Mouse (Mus musculus) megakaryocyte, embryonic 14.5 days (primary cell): ENCODE measurements around the gene Gata5. TPM values are rescaled to one million over a fixed set of nuclear protein-coding genes. Genes with fewer than 3 reads are reported as not detected.

ENCODE experiments used
- H3K27me3 ChIP-seq: replicated peaks from 2 replicates; pipeline ENCODE3; 2012; ENCODE audit warnings: inconsistent platforms
- H3K36me3 ChIP-seq: replicated peaks from 2 replicates; pipeline ENCODE3; 2012; ENCODE audit warnings: low read length, inconsistent platforms, mixed read lengths
- H3K4me1 ChIP-seq: 2 replicates; pipeline ENCODE4 v1.6.1; 2012; ENCODE audit warnings: inconsistent platforms
- H3K4me3 ChIP-seq: replicated peaks from 2 replicates; pipeline ENCODE3; 2012; ENCODE audit warnings: moderate library complexity, mild to moderate bottlenecking, inconsistent platforms
- H3K9me3 ChIP-seq: 2 replicates; pipeline ENCODE4 v1.6.1; 2012; ENCODE audit warnings: inconsistent platforms
- FLI1 ChIP-seq: IDR thresholded peaks from 2 replicates; pipeline ENCODE4 v1.6.1; 2012; ENCODE audit warnings: low read length, inconsistent platforms, mixed read lengths
- GATA1 ChIP-seq: IDR thresholded peaks from 3 replicates; pipeline ENCODE4 v1.6.1; 2012; ENCODE audit warnings: mixed read lengths, low read length, inconsistent platforms, borderline replicate concordance
- polyA plus RNA-seq: library from polyadenylated mRNA; stranded (reverse); fragments of >175 nt; gene quantifications from 2 replicates; pipeline ENCODE4 v1.2.3, GENCODE M21; 2012; ENCODE audit warnings: low replicate concordance; ENCODE audit not compliant: insufficient read depth

Gene Gata5
- polyA plus RNA-seq, 1 experiment = not detected

DNA sequence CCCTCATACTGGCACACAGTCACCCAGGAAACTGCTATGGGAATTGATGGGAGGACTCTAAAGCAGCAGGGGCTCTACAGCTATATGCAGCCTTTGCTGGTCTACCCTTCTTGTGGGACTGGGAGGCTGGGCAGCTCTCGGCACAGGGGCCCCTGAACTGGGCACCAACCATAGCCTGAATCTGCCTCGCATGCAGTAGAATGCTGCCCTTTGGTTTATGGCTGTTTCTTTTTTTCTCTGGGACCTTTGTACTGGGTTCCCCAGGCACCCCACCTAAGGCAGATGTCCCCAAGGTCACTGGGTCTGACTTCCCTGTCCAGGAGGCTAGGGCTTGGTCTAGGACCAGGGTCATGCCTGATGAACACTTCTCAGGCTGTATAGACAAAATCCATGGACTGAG lies 20.2 kb downstream of the Gata5 start:
- H3K4me1 ChIP-seq = peaks cover 59% of the 10 kb centered on the region
- no peak for TF ChIP-seq FLI1
- no peak for TF ChIP-seq GATA1
- no peaks in the 10 kb centered on the region for H3K36me3 ChIP-seq
- peaks cover 66% of the 10 kb centered on the region for H3K27me3 ChIP-seq
- no peaks in the 10 kb centered on the region for H3K9me3 ChIP-seq
- H3K4me3 ChIP-seq = no peak overlapping the region

DNA sequence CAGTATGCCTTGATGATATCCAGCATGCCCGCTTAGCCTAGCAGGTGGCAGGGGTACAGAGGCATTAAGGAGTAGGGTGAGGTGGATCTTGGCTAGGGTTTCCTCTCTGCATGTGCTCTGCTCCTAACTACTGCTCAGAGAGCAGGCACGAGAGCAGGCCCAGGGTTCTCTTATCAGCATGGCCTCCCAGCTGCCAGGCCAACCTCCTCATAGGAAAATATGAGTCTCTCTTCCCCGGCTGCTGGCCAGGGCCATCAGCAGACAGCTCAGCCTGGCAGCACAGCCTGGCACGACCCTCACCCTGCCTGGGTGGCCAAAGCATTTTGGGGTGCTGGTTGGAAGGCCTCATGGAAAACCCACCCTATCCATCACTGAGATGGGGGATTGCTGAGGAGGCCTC lies 23.4 kb downstream of the Gata5 start:
- H3K36me3 ChIP-seq = no peaks in the 10 kb centered on the region
- peaks cover 64% of the 10 kb centered on the region for H3K27me3 ChIP-seq
- no peak overlapping the region for H3K4me3 ChIP-seq
- H3K9me3 ChIP-seq = no peaks in the 10 kb centered on the region
- H3K4me1 ChIP-seq = peaks cover 57% of the 10 kb centered on the region
- no peak for TF ChIP-seq GATA1
- TF ChIP-seq FLI1 = no peak

DNA sequence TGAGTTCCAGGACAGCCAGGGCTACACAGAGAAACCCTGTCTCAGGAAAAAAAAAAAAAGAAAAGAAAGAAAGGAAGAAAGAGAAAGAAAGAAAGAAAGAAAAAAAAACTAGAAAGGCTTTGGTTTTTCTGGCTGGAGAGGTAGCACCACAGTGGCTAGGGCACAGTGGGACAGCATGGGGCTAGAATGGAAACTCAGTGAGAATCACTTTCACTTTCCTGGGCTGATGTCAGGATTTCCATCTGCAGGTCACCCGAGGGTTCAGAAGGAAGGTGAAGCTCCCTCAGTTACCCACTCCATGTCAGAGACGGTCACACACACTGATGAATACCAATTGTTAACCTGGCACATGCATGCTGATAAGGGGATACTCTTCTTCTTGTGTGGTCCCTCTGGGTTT lies 26.8 kb downstream of the Gata5 start:
- Histone ChIP-seq H3K27me3 (peaks cover 68% of the 10 kb centered on the region), H3K4me3 (peak overlapping the region; percentile 47), H3K9me3 (no peaks in the 10 kb centered on the region), H3K36me3 (no peaks in the 10 kb centered on the region), H3K4me1 (peaks cover 48% of the 10 kb centered on the region)
- TF ChIP-seq FLI1 = no peak
- no peak for TF ChIP-seq GATA1

DNA sequence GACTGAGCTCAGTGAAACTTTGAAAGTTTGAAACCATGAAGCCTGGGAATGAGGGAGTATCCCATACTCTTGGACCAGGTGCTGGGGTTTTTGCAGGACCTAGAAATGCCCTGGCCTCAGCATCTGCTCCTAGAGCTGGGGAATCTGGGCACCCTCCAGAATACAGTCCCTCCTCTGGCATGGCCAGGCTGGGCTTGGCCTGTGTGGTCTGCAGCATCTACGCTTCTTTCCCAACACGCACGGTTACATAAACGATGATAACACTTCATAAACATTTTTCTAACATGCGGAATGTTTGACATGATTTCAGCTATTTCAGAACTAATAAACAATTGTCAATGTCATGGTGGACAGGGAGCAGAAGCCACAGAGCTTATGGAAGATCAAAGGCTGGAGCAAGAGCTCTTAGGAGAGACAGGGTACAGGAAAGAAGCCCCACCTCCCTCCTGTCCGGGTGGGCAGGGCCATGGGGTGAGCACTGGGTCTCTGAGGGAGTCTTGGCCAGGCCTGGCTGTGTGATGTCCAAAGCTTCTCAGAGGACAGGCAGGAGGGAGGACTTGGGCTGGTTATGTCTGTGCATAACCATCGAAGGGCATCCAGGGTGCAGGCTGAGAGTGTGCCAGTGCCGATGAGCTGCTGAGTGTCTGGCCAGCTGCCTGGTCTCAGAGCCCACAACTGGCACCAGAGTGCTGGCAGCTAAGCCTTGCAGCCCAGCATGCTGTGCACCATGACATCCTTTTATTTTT lies 27.9 kb downstream of the Gata5 start:
- H3K4me1 ChIP-seq = peaks cover 45% of the 10 kb centered on the region
- no peaks in the 10 kb centered on the region for H3K36me3 ChIP-seq
- H3K4me3 ChIP-seq = peak overlapping the region; percentile 38
- peaks cover 66% of the 10 kb centered on the region for H3K27me3 ChIP-seq
- TF ChIP-seq GATA1 = no peak
- TF ChIP-seq FLI1 = no peak
- H3K9me3 ChIP-seq = no peaks in the 10 kb centered on the region

DNA sequence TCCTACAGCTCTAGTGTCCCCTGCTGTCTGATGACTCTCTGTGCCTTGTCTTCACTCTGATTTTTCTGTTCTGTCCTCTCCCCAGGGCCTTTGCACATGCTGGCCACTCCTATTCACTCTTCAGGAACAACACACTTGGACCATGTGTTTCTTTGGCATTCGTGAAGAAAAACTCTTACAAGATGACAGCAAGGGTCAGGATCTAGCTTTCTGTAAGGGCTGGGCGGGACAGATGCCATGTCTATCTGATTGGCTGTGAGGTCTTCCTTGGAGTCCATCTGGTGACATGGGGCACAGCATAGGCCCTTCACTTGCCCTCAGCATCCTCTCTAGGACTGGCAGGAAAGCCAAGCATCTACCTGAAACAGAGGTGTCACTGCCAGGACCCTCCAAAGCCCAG lies 28.5 kb downstream of the Gata5 start:
- H3K4me3 ChIP-seq = no peak overlapping the region
- 0 out of 2 replicates have a peak, but pooled peaks cover 4% of the 10 kb centered on the region for H3K9me3 ChIP-seq
- no peaks in the 10 kb centered on the region for H3K36me3 ChIP-seq
- H3K4me1 ChIP-seq = peaks cover 43% of the 10 kb centered on the region
- H3K27me3 ChIP-seq = peaks cover 68% of the 10 kb centered on the region
- TF ChIP-seq FLI1 (no peak), GATA1 (no peak)

DNA sequence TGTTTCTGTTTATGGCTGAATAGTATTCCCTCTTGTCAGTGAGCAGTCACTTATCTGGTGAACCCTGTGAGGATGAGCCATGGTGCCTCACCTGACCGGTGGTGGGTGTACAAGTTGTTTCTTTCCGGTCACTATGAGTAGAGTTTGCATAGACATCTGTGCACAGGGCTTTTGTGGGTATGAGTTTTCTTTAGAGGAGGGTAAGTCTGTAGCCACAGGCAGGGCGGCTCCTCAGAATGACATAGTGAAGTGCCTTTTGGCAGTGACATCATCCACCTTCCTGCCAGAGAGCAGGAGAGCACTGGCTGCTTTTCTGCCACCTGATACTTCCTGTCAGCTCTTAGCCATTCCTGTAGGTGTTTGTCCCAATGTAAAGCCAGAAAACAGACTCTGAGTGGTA lies 29.0 kb downstream of the Gata5 start:
- TF ChIP-seq GATA1 = no peak
- TF ChIP-seq FLI1 = no peak
- 0 out of 2 replicates have a peak, but pooled peaks cover 4% of the 10 kb centered on the region for H3K9me3 ChIP-seq
- H3K36me3 ChIP-seq = no peaks in the 10 kb centered on the region
- no peak overlapping the region for H3K4me3 ChIP-seq
- peaks cover 46% of the 10 kb centered on the region for H3K4me1 ChIP-seq
- H3K27me3 ChIP-seq = peaks cover 66% of the 10 kb centered on the region

DNA sequence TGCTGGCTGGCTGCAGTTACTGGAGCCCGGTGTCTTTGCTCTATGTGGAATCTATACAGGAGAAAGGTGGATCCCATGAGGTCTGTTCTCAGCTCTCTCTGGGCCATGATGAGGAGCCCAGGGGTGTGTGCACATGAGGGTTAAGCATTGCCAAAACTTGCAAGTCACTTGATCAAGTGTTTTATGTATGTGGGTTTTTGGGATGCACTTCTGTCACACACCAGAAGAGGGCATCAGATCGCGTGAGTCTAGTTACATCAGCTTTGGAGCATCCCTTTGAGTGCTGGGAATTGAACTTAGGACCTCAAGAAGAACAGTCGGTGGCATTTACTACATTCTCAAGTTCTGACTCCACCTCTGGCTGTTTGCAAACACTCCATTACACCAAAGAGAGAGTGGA lies 29.9 kb downstream of the Gata5 start:
- TF ChIP-seq FLI1 (no peak), GATA1 (no peak)
- 0 out of 2 replicates have a peak, but pooled peaks cover 4% of the 10 kb centered on the region for H3K9me3 ChIP-seq
- no peak overlapping the region for H3K4me3 ChIP-seq
- H3K4me1 ChIP-seq = peaks cover 55% of the 10 kb centered on the region
- no peaks in the 10 kb centered on the region for H3K36me3 ChIP-seq
- peaks cover 59% of the 10 kb centered on the region for H3K27me3 ChIP-seq

DNA sequence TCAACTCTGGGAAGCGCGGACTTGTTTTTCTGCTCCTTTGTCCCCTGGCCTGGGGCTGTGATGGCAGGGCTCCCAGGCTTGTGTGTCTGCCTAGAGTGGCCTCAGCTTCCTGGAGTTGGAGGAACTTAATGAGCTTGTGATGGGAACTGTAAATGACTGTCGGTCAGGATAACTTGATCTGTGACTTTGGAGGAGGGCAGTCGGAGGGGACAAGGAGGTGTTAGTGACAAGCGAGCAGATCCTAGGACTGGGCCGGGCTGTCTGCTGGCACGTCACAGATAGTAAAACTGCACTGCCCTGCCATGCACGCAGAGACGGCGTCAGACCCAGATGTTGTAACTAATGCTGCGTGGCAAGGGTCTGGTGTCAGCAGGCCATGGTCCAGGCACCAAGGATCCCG lies 31.0 kb downstream of the Gata5 start:
- Histone ChIP-seq H3K4me1 (peaks cover 50% of the 10 kb centered on the region), H3K27me3 (peaks cover 54% of the 10 kb centered on the region), H3K9me3 (0 out of 2 replicates have a peak, but pooled peaks cover 4% of the 10 kb centered on the region), H3K4me3 (no peak overlapping the region), H3K36me3 (no peaks in the 10 kb centered on the region)
- no peak for TF ChIP-seq FLI1
- TF ChIP-seq GATA1 = no peak

DNA sequence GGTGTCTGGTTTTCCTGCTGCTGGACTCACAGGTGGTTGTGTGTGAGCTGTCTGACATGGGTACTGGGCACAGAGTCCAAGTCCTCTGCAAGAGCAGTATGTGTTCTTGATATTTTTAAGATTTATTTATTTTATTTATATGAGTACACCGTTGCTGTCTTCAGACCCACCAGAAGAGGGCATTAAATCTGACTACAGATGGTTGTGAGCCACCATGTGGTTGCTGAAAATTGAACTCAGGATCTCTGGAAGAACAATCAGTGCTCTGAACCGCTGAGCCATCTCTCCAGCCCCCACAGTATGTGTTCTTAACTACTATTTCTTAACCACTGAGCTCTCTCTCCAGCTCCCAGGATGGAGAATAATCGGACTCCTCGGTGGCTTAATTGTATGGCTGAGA lies 32.3 kb downstream of the Gata5 start:
- Histone ChIP-seq H3K27me3 (peaks cover 53% of the 10 kb centered on the region), H3K4me1 (peaks cover 39% of the 10 kb centered on the region), H3K9me3 (0 out of 2 replicates have a peak, but pooled peaks cover 4% of the 10 kb centered on the region), H3K36me3 (no peaks in the 10 kb centered on the region), H3K4me3 (no peak overlapping the region)
- TF ChIP-seq FLI1 (no peak), GATA1 (no peak)

DNA sequence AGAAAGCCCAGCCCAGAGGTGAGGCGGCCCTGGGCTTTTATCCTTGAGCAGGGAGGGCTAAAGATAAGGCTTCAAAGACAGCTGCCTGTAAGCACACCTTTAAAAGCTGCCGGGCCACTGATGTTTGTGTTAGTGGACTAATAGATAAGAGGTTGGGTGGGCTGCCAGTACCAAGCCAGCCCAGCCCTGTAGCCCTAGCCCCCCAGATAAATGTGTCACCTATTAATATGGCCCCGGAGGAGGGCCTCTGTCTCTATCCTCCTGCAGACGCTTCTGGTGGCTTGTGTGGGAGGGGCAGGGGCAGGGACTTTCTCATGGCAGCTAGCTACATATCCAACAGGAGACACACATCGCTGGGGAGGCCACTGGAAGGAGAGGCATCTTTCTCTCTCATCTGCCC lies 33.7 kb downstream of the Gata5 start:
- Histone ChIP-seq H3K27me3 (peaks cover 49% of the 10 kb centered on the region), H3K4me3 (no peak overlapping the region), H3K9me3 (0 out of 2 replicates have a peak, but pooled peaks cover 4% of the 10 kb centered on the region), H3K36me3 (no peaks in the 10 kb centered on the region), H3K4me1 (peaks cover 30% of the 10 kb centered on the region)
- no peak for TF ChIP-seq FLI1
- TF ChIP-seq GATA1 = no peak

DNA sequence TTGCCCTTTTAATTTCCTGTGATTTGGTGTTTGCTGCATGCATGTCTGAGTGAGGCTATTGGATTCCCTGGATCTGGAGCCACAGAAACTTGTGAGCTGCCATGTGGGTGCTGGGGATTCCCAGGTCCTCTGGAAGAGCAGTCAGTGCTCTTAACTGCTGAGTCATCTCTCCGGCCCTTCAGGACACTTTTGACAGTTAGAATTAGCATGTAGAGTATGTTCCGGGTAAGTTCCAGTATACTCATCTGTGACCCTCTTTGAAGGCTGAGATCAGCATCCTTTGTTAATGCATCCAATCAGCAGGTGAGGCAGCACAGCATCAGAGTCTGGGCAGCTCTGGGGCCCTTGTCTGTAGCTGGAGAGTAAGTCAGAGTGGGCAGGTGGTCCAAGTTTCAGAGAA lies 34.2 kb downstream of the Gata5 start:
- Histone ChIP-seq H3K27me3 (peaks cover 43% of the 10 kb centered on the region), H3K36me3 (no peaks in the 10 kb centered on the region), H3K4me3 (no peak overlapping the region), H3K4me1 (peaks cover 25% of the 10 kb centered on the region), H3K9me3 (0 out of 2 replicates have a peak, but pooled peaks cover 4% of the 10 kb centered on the region)
- TF ChIP-seq GATA1 (no peak), FLI1 (no peak)
